Mouse (Mus musculus) embryonic facial prominence, embryonic 13.5 days (tissue): Measurements from ENCODE around the gene Arx. TPM values are rescaled to one million over a fixed set of nuclear protein-coding genes. Genes with fewer than 3 reads are reported as not detected.

Source experiments
- ATAC-seq: fragments of 200-750 bp; cut with Nextera tagmentation; 2 replicates; pipeline ENCODE4 v1.8.0; 2017; ENCODE audit warnings: low read depth; ENCODE audit not compliant: insufficient number of reproducible peaks, insufficient read depth, low FRiP score, low TSS enrichment
- H3K27ac ChIP-seq: fragments of 300-500 bp; sonication (generic); 2 replicates; pipeline ENCODE4 v1.5.1; 2015; ENCODE audit warnings: moderate library complexity, mild to moderate bottlenecking, inconsistent platforms
- H3K27me3 ChIP-seq: fragments of 300-500 bp; sonication (generic); 2 replicates; pipeline ENCODE4 v1.6.1; 2015; ENCODE audit warnings: mild to moderate bottlenecking, inconsistent platforms
- H3K36me3 ChIP-seq: fragments of 300-500 bp; sonication (generic); 2 replicates; pipeline ENCODE4 v1.6.1; 2015; ENCODE audit warnings: mild to moderate bottlenecking, inconsistent platforms
- H3K4me1 ChIP-seq: fragments of 300-500 bp; sonication (generic); 2 replicates; pipeline ENCODE4 v1.6.1; 2015; ENCODE audit warnings: inconsistent platforms
- H3K4me2 ChIP-seq: fragments of 300-500 bp; sonication (generic); 2 replicates; pipeline ENCODE4 v1.6.1; 2015; ENCODE audit warnings: moderate library complexity, mild to moderate bottlenecking, inconsistent platforms
- H3K4me3 ChIP-seq: fragments of 300-500 bp; sonication (generic); 2 replicates; pipeline ENCODE4 v1.5.1; 2015; ENCODE audit warnings: mild to moderate bottlenecking, inconsistent platforms
- H3K9ac ChIP-seq: fragments of 300-500 bp; sonication (generic); 2 replicates; pipeline ENCODE4 v1.6.1; 2015; ENCODE audit warnings: mild to moderate bottlenecking, inconsistent platforms
- H3K9me3 ChIP-seq: fragments of 300-500 bp; sonication (generic); 2 replicates; pipeline ENCODE4 v1.6.1; 2016; ENCODE audit warnings: inconsistent platforms
- WGBS: fragments of 180-500 bp; shearing (Covaris S2); methylation state at CpG from one replicate; pipeline ENCODE4 v1.1.7; 2015; ENCODE audit warnings: mixed read lengths; 5-methylcytosine and 5-hydroxymethylcytosine counted together
- polyA plus RNA-seq: library from polyadenylated mRNA; unstranded; fragments of >200 nt; fragmentation: Nextera tagmentation; extraction: Ambion mirVana; gene quantifications from 2 replicates; pipeline ENCODE4 v1.2.1, GENCODE M21; 2015

Arx gene
- 0.08 and 0.32 TPM in 2 replicates for polyA plus RNA-seq

DNA sequence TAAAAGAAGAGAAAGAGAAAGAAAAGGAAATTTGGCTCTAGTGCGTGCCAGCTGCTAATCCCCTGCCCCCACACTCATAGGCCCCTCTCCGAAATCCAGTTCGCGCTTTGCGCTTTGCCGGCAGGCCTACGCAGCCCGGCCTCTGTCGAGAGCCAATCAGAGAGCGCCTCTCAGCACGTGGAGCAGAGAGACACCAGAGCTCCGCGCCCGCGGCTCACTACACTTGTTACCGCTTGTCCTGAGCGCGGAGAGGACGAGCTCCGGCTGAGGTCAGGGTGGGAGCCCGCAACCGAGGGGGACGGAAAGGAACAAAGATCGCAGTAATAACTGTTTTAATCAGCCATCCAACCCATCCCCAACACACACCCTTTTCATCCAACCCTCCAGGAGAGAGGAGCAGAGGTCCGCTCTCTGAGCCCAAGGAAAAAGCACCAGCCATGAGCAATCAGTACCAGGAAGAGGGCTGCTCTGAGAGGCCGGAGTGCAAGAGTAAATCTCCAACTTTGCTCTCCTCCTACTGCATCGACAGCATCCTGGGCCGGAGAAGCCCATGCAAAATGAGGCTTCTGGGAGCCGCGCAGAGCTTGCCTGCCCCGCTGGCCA lies at the start of gene Arx:
Gene Arx (plus strand): TSS at position 155 of the 603 bp plus-strand sequence.
- Histone ChIP-seq H3K9me3 (no peaks in the 10 kb centered on the region), H3K4me1 (peaks cover 3% of the 10 kb centered on the region), H3K4me2 (peak within 1 kb of the TSS; percentile 41), H3K27me3 (peaks cover 96% of the 10 kb centered on the region), H3K9ac (no peak within 1 kb of the TSS), H3K27ac (no peak within 1 kb of the TSS), H3K4me3 (peak within 1 kb of the TSS; percentile 18), H3K36me3 (no peaks in the 10 kb centered on the region)
- peak; percentile 87 for ATAC-seq
- 15% methylated on average over 31 of the region's 31 CpGs for WGBS

DNA sequence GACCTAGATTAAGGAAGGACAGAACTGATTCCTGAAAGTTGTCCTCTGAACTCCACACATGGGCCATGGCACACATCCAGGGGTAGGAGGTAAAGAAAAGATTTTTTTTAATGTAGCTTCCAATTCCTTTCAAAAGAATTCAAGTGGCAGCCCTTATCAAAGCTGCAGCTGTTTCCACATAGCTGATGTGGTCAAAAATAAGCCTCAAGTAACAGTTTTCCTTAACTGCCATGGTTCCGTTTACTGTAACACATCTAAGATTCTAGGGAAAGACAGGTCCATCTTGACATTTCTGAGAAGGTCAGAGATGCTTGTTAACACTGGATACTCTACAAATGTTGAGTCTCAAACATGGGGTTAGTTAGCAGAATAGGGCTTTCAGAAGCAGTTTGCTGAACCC lies 34.9 kb upstream of the Arx start:
- Histone ChIP-seq H3K27me3 (no peaks in the 10 kb centered on the region), H3K36me3 (no peaks in the 10 kb centered on the region), H3K4me1 (no peaks in the 10 kb centered on the region), H3K9ac (no peak overlapping the region), H3K4me2 (no peak overlapping the region), H3K9me3 (no peaks in the 10 kb centered on the region), H3K4me3 (no peak overlapping the region), H3K27ac (no peak overlapping the region)
- 80% methylated on average over 1 of the region's 1 CpGs for WGBS
- no peak for ATAC-seq

DNA sequence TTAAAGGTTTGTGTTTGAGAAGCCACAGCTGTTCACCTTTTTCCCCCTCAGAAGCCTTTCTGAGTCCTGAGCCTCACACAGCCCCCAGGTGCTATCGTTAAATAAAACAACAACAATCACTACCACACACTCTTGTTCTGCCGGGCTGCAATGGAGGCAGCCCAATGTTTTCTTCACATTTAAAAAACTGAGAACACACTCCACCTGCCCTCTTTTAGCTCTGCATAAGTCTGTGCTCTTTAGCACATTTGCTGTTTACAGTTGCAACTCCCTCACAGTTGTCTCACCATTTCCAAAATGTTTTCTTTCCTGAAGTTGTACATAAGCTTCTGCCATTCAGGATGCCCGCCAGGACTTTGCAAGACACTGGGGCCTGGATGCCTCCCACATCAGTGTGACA lies 10.6 kb upstream of the Arx start:
- H3K9ac ChIP-seq, result no peak overlapping the region
- no peak overlapping the region for H3K27ac ChIP-seq
- H3K27me3 ChIP-seq, result peaks cover 44% of the 10 kb centered on the region
- WGBS, result 50% methylated on average over 3 of the region's 3 CpGs
- no peaks in the 10 kb centered on the region for H3K36me3 ChIP-seq
- no peak for ATAC-seq
- no peaks in the 10 kb centered on the region for H3K9me3 ChIP-seq
- H3K4me1 ChIP-seq, result no peaks in the 10 kb centered on the region
- no peak overlapping the region for H3K4me2 ChIP-seq
- no peak overlapping the region for H3K4me3 ChIP-seq

DNA sequence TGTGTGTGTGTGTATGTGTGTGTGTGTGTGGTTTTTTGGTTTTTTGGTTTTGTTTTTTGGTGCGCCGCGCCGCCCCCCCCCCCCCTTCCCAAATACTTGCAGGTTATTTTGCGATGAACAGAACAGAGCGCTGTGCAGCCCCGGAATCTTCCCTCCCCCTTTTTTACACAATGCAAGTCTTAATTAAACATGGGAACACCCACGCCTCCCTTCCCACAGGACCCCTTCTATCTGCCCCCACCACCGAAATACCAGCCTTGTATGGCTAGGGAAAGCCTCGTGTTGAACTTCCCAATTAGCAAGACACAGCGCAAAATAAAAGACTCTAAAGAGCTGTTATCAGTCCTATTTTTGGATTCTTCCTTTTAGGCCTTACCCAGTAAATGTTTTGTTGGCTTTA lies 6.3 kb upstream of the Arx start:
- 44% methylated on average over 11 of the region's 11 CpGs for WGBS
- H3K27me3 ChIP-seq, result peaks cover 82% of the 10 kb centered on the region
- no peak for ATAC-seq

DNA sequence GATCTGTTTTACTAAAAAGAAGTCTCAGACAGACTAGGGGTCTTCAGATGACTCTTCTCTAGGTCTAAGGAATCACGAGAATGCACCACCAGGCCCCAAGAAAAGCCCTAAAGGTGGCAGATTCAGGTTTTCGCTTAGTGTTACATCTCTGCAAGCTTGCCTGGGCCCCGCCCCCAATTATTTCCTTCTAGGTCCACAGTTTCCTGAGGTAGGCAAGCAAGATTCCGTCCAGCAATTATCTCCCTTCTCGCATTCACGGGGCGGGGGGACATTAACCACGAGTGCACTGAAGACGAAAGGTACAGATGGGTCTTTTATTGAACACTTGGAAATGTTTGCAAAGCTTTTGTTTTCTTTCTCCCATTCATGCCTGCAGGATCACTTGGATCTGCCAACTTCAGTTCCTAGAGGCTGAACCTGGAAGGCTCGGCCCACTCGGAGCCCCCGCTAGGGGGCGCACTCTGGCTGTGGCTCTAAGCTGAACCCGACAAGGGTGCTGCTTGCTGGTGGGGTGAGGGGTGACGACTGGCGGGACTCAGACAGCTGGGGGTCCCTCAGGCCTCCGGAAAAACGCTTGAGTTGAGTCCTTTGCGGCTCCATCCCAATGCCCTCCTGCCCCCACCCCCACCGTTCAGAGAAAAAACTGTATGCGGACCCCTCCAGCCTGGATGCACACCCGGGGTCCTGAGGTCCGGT lies 5.1 kb upstream of the Arx start:
- peak; percentile 52; the same call in 1 of the 2 replicates for ATAC-seq
- no peak overlapping the region for H3K4me3 ChIP-seq
- H3K27me3 ChIP-seq, result peaks cover 89% of the 10 kb centered on the region
- no peaks in the 10 kb centered on the region for H3K9me3 ChIP-seq
- no peak overlapping the region for H3K27ac ChIP-seq
- no peaks in the 10 kb centered on the region for H3K36me3 ChIP-seq
- WGBS, result 15% methylated on average over 23 of the region's 23 CpGs
- no peaks in the 10 kb centered on the region; the same call in 1 of the 2 replicates for H3K4me1 ChIP-seq
- H3K9ac ChIP-seq, result no peak overlapping the region
- H3K4me2 ChIP-seq, result peak overlapping the region; percentile 45

More for the DNA sequence above, 6.3 kb upstream of the Arx start:
- Histone ChIP-seq H3K4me3 (no peak overlapping the region), H3K27ac (no peak overlapping the region), H3K9me3 (no peaks in the 10 kb centered on the region), H3K36me3 (no peaks in the 10 kb centered on the region), H3K4me1 (no peaks in the 10 kb centered on the region; the same call in 1 of the 2 replicates), H3K9ac (no peak overlapping the region), H3K4me2 (no peak overlapping the region)

DNA sequence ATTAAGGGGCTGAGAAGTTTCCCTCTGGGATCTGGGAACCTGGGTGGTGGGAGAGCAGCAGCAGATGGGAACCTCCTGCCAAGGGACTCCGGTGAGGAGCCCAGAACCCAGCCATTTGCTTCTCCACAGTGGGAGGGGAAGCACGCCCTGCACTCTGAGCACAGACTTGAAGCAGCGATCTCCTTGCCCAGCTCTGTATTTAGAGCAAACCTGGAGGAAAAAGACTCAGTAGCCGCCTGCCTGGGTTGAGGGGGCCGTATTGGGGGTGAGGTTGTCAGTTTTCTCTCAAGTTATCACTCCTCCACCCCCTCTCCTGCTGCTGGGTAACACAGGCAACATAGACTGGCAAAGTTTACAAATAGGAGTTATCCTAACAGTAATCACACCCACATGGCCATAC lies 4.5 kb upstream of the Arx start:
- no peak overlapping the region for H3K4me3 ChIP-seq
- H3K4me2 ChIP-seq, result peak overlapping the region; percentile 45
- H3K27me3 ChIP-seq, result peaks cover 89% of the 10 kb centered on the region
- no peak overlapping the region for H3K27ac ChIP-seq
- H3K9ac ChIP-seq, result no peak overlapping the region
- no peaks in the 10 kb centered on the region; the same call in 1 of the 2 replicates for H3K4me1 ChIP-seq
- no peaks in the 10 kb centered on the region for H3K36me3 ChIP-seq
- no peak for ATAC-seq
- no peaks in the 10 kb centered on the region for H3K9me3 ChIP-seq
- 28% methylated on average over 5 of the region's 5 CpGs for WGBS

DNA sequence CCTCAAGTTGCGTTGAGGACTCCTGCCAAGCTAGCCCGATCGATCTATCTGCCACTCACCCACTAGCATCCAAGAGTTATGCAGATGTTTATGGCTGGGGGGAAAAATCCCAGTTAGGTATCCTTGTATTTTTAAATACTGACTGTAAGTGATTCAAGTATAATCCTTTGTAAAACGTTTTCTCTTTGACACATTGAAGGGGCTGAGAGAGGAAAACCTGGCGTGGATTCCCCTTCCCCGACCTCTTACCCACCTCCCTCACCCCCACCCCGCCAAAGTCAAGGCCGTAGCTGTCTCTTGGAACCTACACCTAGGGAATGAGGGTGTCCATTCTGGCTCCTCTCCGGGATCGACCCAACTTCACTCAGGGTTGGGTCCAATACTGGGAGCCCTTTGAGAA lies 1.2 kb upstream of the Arx start:
- H3K4me1 ChIP-seq, result peaks cover 3% of the 10 kb centered on the region
- H3K27ac ChIP-seq, result no peak overlapping the region
- no peaks in the 10 kb centered on the region for H3K36me3 ChIP-seq
- H3K4me2 ChIP-seq, result no peak overlapping the region
- H3K4me3 ChIP-seq, result no peak overlapping the region
- no peaks in the 10 kb centered on the region for H3K9me3 ChIP-seq
- 18% methylated on average over 10 of the region's 10 CpGs for WGBS
- no peak overlapping the region for H3K9ac ChIP-seq
- no peak for ATAC-seq
- H3K27me3 ChIP-seq, result peaks cover 94% of the 10 kb centered on the region

DNA sequence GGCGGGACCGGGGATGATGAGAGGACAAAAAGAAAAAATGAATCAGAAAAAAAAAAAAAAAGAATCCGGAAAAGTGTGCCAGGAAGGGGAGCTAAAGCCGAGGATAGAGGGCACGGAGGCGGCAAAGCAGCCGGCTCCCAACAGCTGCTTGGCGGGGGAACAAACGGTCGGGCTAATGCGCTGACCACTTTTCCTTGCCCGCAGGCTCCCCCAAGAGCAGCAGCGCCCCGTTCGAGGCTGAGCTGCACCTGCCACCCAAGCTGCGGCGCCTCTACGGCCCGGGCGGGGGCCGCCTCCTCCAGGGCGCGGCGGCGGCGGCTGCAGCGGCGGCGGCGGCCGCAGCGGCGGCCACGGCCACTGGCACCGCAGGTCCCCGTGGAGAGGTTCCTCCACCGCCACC lies 2.1 kb downstream of the Arx start:
- H3K4me1 ChIP-seq, result peaks cover 3% of the 10 kb centered on the region; the same call in 1 of the 2 replicates
- no peak overlapping the region for H3K9ac ChIP-seq
- no peak for ATAC-seq
- H3K36me3 ChIP-seq, result no peaks in the 10 kb centered on the region
- H3K9me3 ChIP-seq, result no peaks in the 10 kb centered on the region
- peak overlapping the region; percentile 55 for H3K4me2 ChIP-seq
- no peak overlapping the region for H3K27ac ChIP-seq
- 26% methylated on average over 24 of the region's 37 CpGs for WGBS
- H3K4me3 ChIP-seq, result peak overlapping the region; percentile 32
- peaks cover 94% of the 10 kb centered on the region for H3K27me3 ChIP-seq

DNA sequence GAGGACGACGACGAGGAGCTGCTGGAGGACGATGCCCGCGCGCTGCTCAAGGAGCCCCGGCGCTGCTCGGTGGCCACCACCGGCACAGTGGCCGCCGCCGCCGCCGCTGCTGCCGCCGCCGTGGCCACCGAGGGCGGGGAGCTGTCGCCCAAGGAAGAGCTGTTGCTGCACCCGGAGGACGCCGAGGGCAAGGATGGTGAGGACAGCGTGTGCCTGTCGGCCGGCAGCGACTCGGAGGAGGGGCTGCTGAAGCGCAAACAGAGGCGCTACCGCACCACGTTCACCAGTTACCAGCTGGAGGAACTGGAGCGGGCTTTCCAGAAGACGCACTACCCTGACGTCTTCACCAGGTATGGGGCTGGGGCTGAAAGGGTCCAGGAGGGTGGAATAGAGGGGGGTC lies 2.8 kb downstream of the Arx start:
- ATAC-seq, result no peak
- Histone ChIP-seq H3K27ac (no peak overlapping the region), H3K9ac (no peak overlapping the region), H3K36me3 (no peaks in the 10 kb centered on the region), H3K4me3 (peak overlapping the region; percentile 32), H3K27me3 (peaks cover 98% of the 10 kb centered on the region), H3K4me2 (peak overlapping the region; percentile 55), H3K4me1 (peaks cover 3% of the 10 kb centered on the region; the same call in 1 of the 2 replicates), H3K9me3 (no peaks in the 10 kb centered on the region)
- WGBS, result 11% methylated on average over 26 of the region's 37 CpGs

DNA sequence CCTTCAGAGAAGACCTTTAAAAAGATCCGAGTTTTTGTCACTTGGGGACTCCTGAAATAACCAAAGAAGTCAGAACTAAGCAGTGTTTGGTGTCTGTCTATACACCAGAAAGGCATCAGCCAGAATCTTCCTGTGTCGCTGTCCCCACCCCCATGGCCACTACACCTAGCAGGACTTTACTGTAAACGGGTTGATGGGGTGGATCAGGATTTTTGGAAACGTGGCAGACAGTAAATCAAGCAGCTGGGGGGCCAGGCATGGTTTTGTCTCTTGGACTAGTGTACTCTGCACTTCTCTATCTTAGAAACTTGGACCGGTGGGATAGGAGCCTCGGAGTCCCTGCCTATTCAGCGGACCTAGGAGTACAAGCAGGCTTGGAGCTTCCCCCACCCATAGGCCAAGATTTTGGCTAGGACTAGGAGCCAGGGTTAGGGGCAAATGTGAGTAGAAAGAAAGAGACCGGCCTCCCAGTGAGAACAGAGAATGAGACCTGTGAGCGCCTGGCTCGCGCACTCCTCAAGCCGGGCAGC lies 3.7 kb downstream of the Arx start:
- ATAC-seq, result no peak

DNA sequence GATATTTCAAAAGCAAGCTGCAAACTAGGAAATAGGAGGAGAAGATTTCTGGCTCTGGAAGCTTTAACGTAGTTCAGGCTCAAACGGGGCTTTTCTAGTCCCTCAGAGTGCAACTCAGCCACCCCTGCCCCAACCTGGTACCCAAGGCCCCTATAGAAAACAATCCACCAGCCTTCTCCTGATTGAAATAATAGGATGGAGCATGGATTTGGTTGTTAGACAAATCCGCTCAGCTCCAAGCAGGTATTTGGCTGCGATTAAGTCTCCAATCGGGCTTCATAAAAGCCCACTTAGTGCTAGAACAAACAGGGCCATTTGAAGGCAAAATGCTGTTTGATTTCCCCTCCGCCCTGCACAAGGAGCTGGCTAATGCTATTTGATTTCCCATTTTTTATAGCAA lies 5.8 kb downstream of the Arx start:
- Histone ChIP-seq H3K4me2 (no peak overlapping the region), H3K36me3 (no peaks in the 10 kb centered on the region), H3K9me3 (no peaks in the 10 kb centered on the region), H3K27ac (no peak overlapping the region), H3K4me1 (peaks cover 4% of the 10 kb centered on the region; the same call in 1 of the 2 replicates), H3K9ac (no peak overlapping the region), H3K4me3 (no peak overlapping the region), H3K27me3 (peaks cover 98% of the 10 kb centered on the region)
- 31% methylated on average over 6 of the region's 6 CpGs for WGBS
- no peak for ATAC-seq

More for the DNA sequence above, 3.7 kb downstream of the Arx start:
- 17% methylated on average over 12 of the region's 12 CpGs for WGBS
- Histone ChIP-seq H3K9me3 (no peaks in the 10 kb centered on the region), H3K4me2 (no peak overlapping the region), H3K27ac (no peak overlapping the region), H3K4me1 (peaks cover 3% of the 10 kb centered on the region; the same call in 1 of the 2 replicates), H3K27me3 (peaks cover 98% of the 10 kb centered on the region), H3K9ac (no peak overlapping the region), H3K36me3 (no peaks in the 10 kb centered on the region), H3K4me3 (no peak overlapping the region)
